Mouse (Mus musculus) MEL (cell line): ENCODE results near the gene Ncapd3. TPM values are rescaled to one million over a fixed set of nuclear protein-coding genes. Genes with fewer than 3 reads are reported as not detected.

ENCODE experiments used
- DNase-seq: peaks from one replicate; pipeline ENCODE4 v3.0.0; 2011; ENCODE audit warnings: low read depth, low spot score
- H3K27ac ChIP-seq: 2 replicates; pipeline ENCODE4 v1.5.1; 2012; ENCODE audit warnings: low read depth, mild to moderate bottlenecking, control low read depth, low read length, moderate library complexity; ENCODE audit not compliant: control insufficient read depth
- H3K27me3 ChIP-seq, 2 experiments: fragments of 150-350 bp in 1 of 2; sonication (generic) in 1 of 2; 2 replicates each; pipeline ENCODE4 v1.6.1; 2012; ENCODE audit warnings: low read length in 2 of 2, mild to moderate bottlenecking in 2 of 2, improper control_type of control experiment in 1 of 2, moderate library complexity in 1 of 2; ENCODE audit not compliant: insufficient read depth in 2 of 2, control insufficient read depth in 1 of 2
- H3K36me3 ChIP-seq, 2 experiments: 2 replicates each; pipeline ENCODE4 v1.6.1; 2012 to 2014; ENCODE audit warnings: low read length in 2 of 2, improper control_type of control experiment in 1 of 2, inconsistent platforms in 1 of 2, mild to moderate bottlenecking in 1 of 2; ENCODE audit not compliant: insufficient read depth in 2 of 2, control insufficient read depth in 1 of 2
- H3K4me1 ChIP-seq, 2 experiments: fragments of 150-350 bp in 1 of 2; sonication (generic) in 1 of 2; 2 replicates each; pipeline ENCODE4 v1.6.1; 2012; ENCODE audit warnings: low read length in 2 of 2, improper control_type of control experiment in 1 of 2, mild to moderate bottlenecking in 1 of 2; ENCODE audit not compliant: insufficient read depth in 2 of 2, control insufficient read depth in 1 of 2
- H3K4me3 ChIP-seq, 2 experiments: fragments of 150-350 bp in 1 of 2; sonication (generic) in 1 of 2; 2 replicates each; pipeline ENCODE4 v1.5.1; 2012; ENCODE audit warnings: low read depth in 2 of 2, low read length in 2 of 2, mild to moderate bottlenecking in 2 of 2, moderate library complexity in 2 of 2, control low read depth in 1 of 2, improper control_type of control experiment in 1 of 2; ENCODE audit not compliant: control insufficient read depth in 1 of 2, insufficient read depth in 1 of 2
- H3K79me2 ChIP-seq: 2 replicates; pipeline ENCODE4 v1.6.1; 2012; ENCODE audit warnings: mild to moderate bottlenecking, low read length, moderate library complexity; ENCODE audit not compliant: control insufficient read depth, poor library complexity, insufficient read depth
- H3K9ac ChIP-seq: 2 replicates; pipeline ENCODE4 v1.6.1; 2012; ENCODE audit warnings: low read depth, mild to moderate bottlenecking, control low read depth, low read length, moderate library complexity; ENCODE audit not compliant: control insufficient read depth, poor library complexity, severe bottlenecking
- H3K9me3 ChIP-seq: fragments of 150-350 bp; sonication (generic); replicated peaks from 2 replicates; pipeline ENCODE4 v1.6.1; 2012; ENCODE audit warnings: mild to moderate bottlenecking, low read length, improper control_type of control experiment, moderate library complexity; ENCODE audit not compliant: insufficient read depth
- CHD1 ChIP-seq: IDR thresholded peaks from 2 replicates; pipeline ENCODE4 v1.6.1; 2012; ENCODE audit warnings: low read depth, mild to moderate bottlenecking, inconsistent platforms, low read length, improper control_type of control experiment
- CHD2 ChIP-seq: IDR thresholded peaks from 2 replicates; pipeline ENCODE4 v1.6.1; 2011; ENCODE audit warnings: low read length, improper control_type of control experiment
- CTCF ChIP-seq, 3 experiments: IDR thresholded peaks in 2 of 3; conservative IDR thresholded peaks in 1 of 3; 2 replicates each; pipeline ENCODE4 v1.5.1; 2011 to 2012; ENCODE audit warnings: low read length in 3 of 3, low read depth in 2 of 3, mild to moderate bottlenecking in 2 of 3, improper control_type of control experiment in 1 of 3, inconsistent platforms in 1 of 3, mixed read lengths in 1 of 3, moderate library complexity in 1 of 3; ENCODE audit not compliant: control insufficient read depth in 1 of 3, insufficient read depth in 1 of 3, poor library complexity in 1 of 3, severe bottlenecking in 1 of 3
- ETS1 ChIP-seq: IDR thresholded peaks from 2 replicates; pipeline ENCODE4 v1.6.1; 2012; ENCODE audit warnings: low read depth, mild to moderate bottlenecking, inconsistent platforms, low read length, improper control_type of control experiment, moderate library complexity
- HCFC1 ChIP-seq: IDR thresholded peaks from 2 replicates; pipeline ENCODE4 v1.6.1; 2012; ENCODE audit warnings: low read depth, mild to moderate bottlenecking, inconsistent platforms, low read length, improper control_type of control experiment, moderate library complexity
- JUND ChIP-seq: IDR thresholded peaks from 2 replicates; pipeline ENCODE4 v1.6.1; 2011; ENCODE audit warnings: low read depth, mild to moderate bottlenecking, improper control_type of control experiment, low read length
- KAT2A ChIP-seq: conservative IDR thresholded peaks from 2 replicates; pipeline ENCODE4 v1.6.1; 2012; ENCODE audit warnings: low read depth, low read length, improper control_type of control experiment, inconsistent platforms
- MAFK ChIP-seq: IDR thresholded peaks from 2 replicates; pipeline ENCODE4 v1.6.1; 2011; ENCODE audit warnings: low read depth, mild to moderate bottlenecking, low read length, improper control_type of control experiment, borderline replicate concordance
- MAZ ChIP-seq: IDR thresholded peaks from 2 replicates; pipeline ENCODE4 v1.6.1; 2012; ENCODE audit warnings: low read depth, mild to moderate bottlenecking, inconsistent platforms, low read length, improper control_type of control experiment
- MEF2A ChIP-seq: IDR thresholded peaks from 2 replicates; pipeline ENCODE4 v1.6.1; 2014; ENCODE audit warnings: low read depth, mild to moderate bottlenecking, inconsistent platforms, low read length, improper control_type of control experiment; ENCODE audit not compliant: poor library complexity, insufficient replicate concordance, severe bottlenecking; ENCODE audit errors: extremely low read depth
- MYB ChIP-seq: IDR thresholded peaks from 2 replicates; pipeline ENCODE4 v1.6.1; 2011; ENCODE audit warnings: mild to moderate bottlenecking, low read depth, low read length, improper control_type of control experiment
- MYC ChIP-seq: IDR thresholded peaks from 2 replicates; pipeline ENCODE4 v1.6.1; 2011; ENCODE audit warnings: low read depth, mild to moderate bottlenecking, low read length, improper control_type of control experiment, moderate library complexity
- NRF1 ChIP-seq: IDR thresholded peaks from 2 replicates; pipeline ENCODE4 v1.6.1; 2014; ENCODE audit warnings: low read depth, mild to moderate bottlenecking, inconsistent platforms, low read length, improper control_type of control experiment, moderate library complexity; ENCODE audit not compliant: poor library complexity, insufficient read depth, severe bottlenecking
- POLR2AphosphoS2 ChIP-seq: IDR thresholded peaks from 2 replicates; pipeline ENCODE4 v1.6.1; 2011; ENCODE audit warnings: low read length, improper control_type of control experiment
- POLR2AphosphoS5 ChIP-seq: IDR thresholded peaks from 2 replicates; pipeline ENCODE4 v1.6.1; 2012; ENCODE audit warnings: low read depth, borderline replicate concordance, mild to moderate bottlenecking, inconsistent platforms, low read length, moderate library complexity, mixed read lengths
- SIN3A ChIP-seq: IDR thresholded peaks from 2 replicates; pipeline ENCODE4 v1.6.1; 2012; ENCODE audit warnings: low read length, improper control_type of control experiment, inconsistent platforms
- SMC3 ChIP-seq: IDR thresholded peaks from 2 replicates; pipeline ENCODE4 v1.6.1; 2011; ENCODE audit warnings: low read depth, low read length, improper control_type of control experiment
- TAL1 ChIP-seq: IDR thresholded peaks from 2 replicates; pipeline ENCODE4 v1.6.1; 2012; ENCODE audit warnings: mild to moderate bottlenecking, inconsistent platforms, low read length, moderate library complexity, mixed read lengths
- TCF12 ChIP-seq: IDR thresholded peaks from 2 replicates; pipeline ENCODE4 v1.6.1; 2014; ENCODE audit warnings: low read depth, mild to moderate bottlenecking, inconsistent platforms, low read length, improper control_type of control experiment, moderate library complexity
- UBTF ChIP-seq: IDR thresholded peaks from 2 replicates; pipeline ENCODE4 v1.6.1; 2012; ENCODE audit warnings: low read depth, mild to moderate bottlenecking, inconsistent platforms, low read length, improper control_type of control experiment, moderate library complexity, borderline replicate concordance; ENCODE audit not compliant: insufficient read depth
- USF1 ChIP-seq: IDR thresholded peaks from 2 replicates; pipeline ENCODE4 v1.6.1; 2014; ENCODE audit warnings: low read depth, mild to moderate bottlenecking, inconsistent platforms, low read length, improper control_type of control experiment, moderate library complexity
- ZC3H11A ChIP-seq: IDR thresholded peaks from 2 replicates; pipeline ENCODE4 v1.6.1; 2012; ENCODE audit warnings: low read depth, mild to moderate bottlenecking, inconsistent platforms, low read length, improper control_type of control experiment
- ZKSCAN1 ChIP-seq: IDR thresholded peaks from 2 replicates; pipeline ENCODE4 v1.6.1; 2012; ENCODE audit warnings: low read depth, mild to moderate bottlenecking, inconsistent platforms, low read length, improper control_type of control experiment, moderate library complexity
- ZMIZ1 ChIP-seq: IDR thresholded peaks from 2 replicates; pipeline ENCODE4 v1.6.1; 2012; ENCODE audit warnings: low read depth, mild to moderate bottlenecking, inconsistent platforms, low read length, improper control_type of control experiment, moderate library complexity
- ZNF384 ChIP-seq: IDR thresholded peaks from 2 replicates; pipeline ENCODE4 v1.6.1; 2012; ENCODE audit warnings: low read depth, mild to moderate bottlenecking, inconsistent platforms, low read length, improper control_type of control experiment
- polyA plus RNA-seq, 2 experiments: library from polyadenylated mRNA; stranded (reverse) in 1 of 2; unstranded in 1 of 2; fragments of >175 nt in 1 of 2; fragments of >200 nt in 1 of 2; gene quantifications; 2 replicates each; pipeline versions ENCODE4 v1.2.1 to v1.2.4; 2012; ENCODE audit warnings: low replicate concordance in 2 of 2, low read depth in 1 of 2; ENCODE audit not compliant: insufficient read length in 2 of 2, insufficient read depth in 1 of 2, missing spikeins in 1 of 2
- total RNA-seq: library from RNA; depleted of rRNA; stranded (reverse); fragments of 300-350 nt; gene quantifications from 2 replicates; pipeline ENCODE4 v1.2.3, GENCODE M21; 2012

Gene Ncapd3
- total and polyA plus RNA-seq, 3 experiments: 28.7 to 36.5 TPM; not detected in 1

DNA sequence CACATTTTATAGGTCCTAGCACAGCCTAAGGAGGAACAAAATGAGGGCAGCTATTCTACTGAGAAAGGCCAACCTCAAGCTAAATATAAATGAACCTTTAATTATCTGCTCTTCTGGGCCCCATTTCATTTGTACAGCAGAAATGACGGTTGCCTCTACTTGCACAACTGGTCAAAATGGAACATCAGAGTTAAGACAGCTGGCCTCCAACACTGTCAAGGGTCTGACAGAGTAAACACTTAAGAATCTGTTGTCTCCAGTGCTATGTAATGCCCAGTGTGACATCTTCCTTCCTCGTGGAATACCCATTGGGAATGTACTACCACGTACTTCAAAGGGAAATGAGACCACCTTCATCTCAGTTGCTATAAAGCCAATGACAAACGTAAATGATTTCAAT lies 18.4 kb upstream of the Ncapd3 start:
- Histone ChIP-seq H3K9me3 (no peaks in the 10 kb centered on the region), H3K36me3 (peaks cover 0 to 5% of the 10 kb centered on the region in 2 experiments; a peak in 2 of 4 replicates), H3K27me3 (no peaks in the 10 kb centered on the region), H3K79me2 (no peaks in the 10 kb centered on the region), H3K9ac (no peak overlapping the region), H3K27ac (no peak overlapping the region), H3K4me1 (no peaks in the 10 kb centered on the region), H3K4me3 (no peak overlapping the region)
- no peak for TF ChIP-seq NRF1
- TF ChIP-seq ETS1: no peak
- TF ChIP-seq ZC3H11A: no peak
- TF ChIP-seq JUND: no peak
- no peak for TF ChIP-seq SMC3
- no peak for TF ChIP-seq TAL1
- TF ChIP-seq KAT2A: no peak
- no peak for TF ChIP-seq MEF2A
- no peak for TF ChIP-seq MYC
- TF ChIP-seq HCFC1: no peak
- TF ChIP-seq ZMIZ1: no peak
- no peak for TF ChIP-seq SIN3A
- no peak for TF ChIP-seq TCF12
- no peak for TF ChIP-seq MAFK
- no peak for TF ChIP-seq UBTF
- no peak for TF ChIP-seq POLR2AphosphoS2
- DNase-seq: no peak

DNA sequence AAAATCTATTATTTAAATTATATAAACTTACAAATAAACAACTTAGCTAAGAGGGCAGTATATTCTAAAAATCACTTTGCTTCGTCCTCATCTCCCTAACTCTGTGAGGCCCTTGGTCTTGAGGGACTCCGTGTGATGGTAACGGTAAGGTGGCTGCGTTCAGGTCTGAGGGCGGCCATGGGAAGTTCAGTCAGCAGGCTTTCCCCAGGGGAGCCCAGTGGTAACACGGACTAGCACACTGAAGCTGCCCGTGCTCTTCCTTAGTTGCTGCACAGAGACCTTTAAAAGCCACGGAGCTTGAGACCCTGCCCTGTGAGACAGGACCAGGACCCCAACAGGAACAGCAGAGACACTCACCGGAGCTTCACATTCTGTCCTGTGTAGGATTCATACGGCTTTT lies 11.0 kb upstream of the Ncapd3 start:
- TF ChIP-seq MAZ: no peak
- no peak for TF ChIP-seq KAT2A
- no peak for TF ChIP-seq MYB
- TF ChIP-seq ZNF384: no peak
- no peak for TF ChIP-seq CHD2
- no peak for TF ChIP-seq ETS1
- TF ChIP-seq CHD1: no peak
- TF ChIP-seq POLR2AphosphoS5: no peak
- TF ChIP-seq JUND: no peak
- no peak for TF ChIP-seq CTCF (IDR thresholded peaks at IDR 0.05 in 2 of 3, conservative IDR thresholded peaks at IDR 0.05 in 1 of 3; ENCODE audit: control insufficient read depth in 1 of 3, insufficient read depth in 1 of 3, low read depth in 2 of 3, low read length in 3 of 3, poor library complexity in 1 of 3, severe bottlenecking in 1 of 3)
- no peak for TF ChIP-seq USF1
- TF ChIP-seq ZKSCAN1: no peak
- DNase-seq: no peak
- H3K27me3 ChIP-seq: no peaks in the 10 kb centered on the region
- peaks cover 6% of the 10 kb centered on the region; the same call in 1 of the 2 replicates for H3K79me2 ChIP-seq
- H3K36me3 ChIP-seq: peaks cover 6 to 7% of the 10 kb centered on the region in 2 experiments
- H3K9ac ChIP-seq: no peak overlapping the region
- H3K9me3 ChIP-seq: no peaks in the 10 kb centered on the region
- H3K4me1 ChIP-seq: peaks cover 2% of the 10 kb centered on the region in 2 experiments; a peak in 3 of 4 replicates
- H3K4me3 ChIP-seq: no peak overlapping the region
- no peak overlapping the region for H3K27ac ChIP-seq
